Mouse (Mus musculus): ENCODE data around the gene Slamf6. TPM values are rescaled to one million over a fixed set of nuclear protein-coding genes. Genes with fewer than 3 reads are reported as not detected.
"Not testable (repeated sequence)": the region's sequence is repeated elsewhere in the genome, so short reads cannot be mapped to it uniquely, and the experiment has no call there.

Gene Slamf6
- polyA plus RNA-seq, 1 experiment from 2014 or later, result not detected

DNA sequence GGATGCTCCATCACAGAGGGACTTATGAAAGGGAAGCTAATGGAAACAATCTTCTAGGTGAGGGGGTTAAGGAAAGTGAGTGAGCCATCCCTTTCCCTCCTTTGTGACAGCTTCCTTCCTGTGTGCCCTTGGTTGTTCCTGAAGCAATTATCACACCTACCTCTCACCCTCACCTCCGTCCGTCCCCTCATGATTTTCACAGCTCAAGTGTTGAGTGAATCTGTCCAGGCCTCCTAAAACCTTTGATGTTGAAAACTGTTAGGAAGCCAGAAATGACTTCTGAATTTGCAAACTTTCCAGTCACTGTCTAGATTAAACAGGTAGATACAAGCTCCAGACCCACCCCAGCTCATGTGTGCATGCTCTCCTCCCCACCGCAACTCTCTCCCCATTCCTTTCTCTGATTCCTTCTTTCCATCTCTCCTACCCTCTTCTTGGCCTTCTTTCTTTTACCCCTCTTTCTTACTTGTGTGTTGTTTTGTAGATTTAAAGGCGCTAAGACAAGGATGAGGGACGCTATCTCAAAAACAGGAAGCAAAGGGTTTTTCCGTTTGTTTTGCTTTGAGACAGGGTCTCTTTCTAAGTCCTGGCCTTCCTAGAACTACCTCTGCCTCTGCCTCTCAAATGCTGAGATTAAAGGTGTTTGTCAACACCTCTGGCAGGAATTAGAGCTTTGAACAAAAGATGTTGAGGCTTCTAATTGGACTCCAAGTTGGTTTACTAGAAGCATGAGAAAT is 48.9 kb downstream of the Slamf6 start:
- no peaks in the 10 kb centered on the region for H3K27me3 ChIP-seq
- H3K9me3 ChIP-seq, result no peaks in the 10 kb centered on the region
- H3K4me3 ChIP-seq, result no peak overlapping the region
- H3K27ac ChIP-seq, result no peak overlapping the region
- no peak overlapping the region for H3K4me2 ChIP-seq
- no peak for ATAC-seq (ENCODE audit: insufficient number of reproducible peaks, low FRiP score, low TSS enrichment, low read depth)
- H3K36me3 ChIP-seq, result no peaks in the 10 kb centered on the region
- H3K9ac ChIP-seq, result no peak overlapping the region
- WGBS, result 71% methylated on average over 6 of the region's 6 CpGs
- no peaks in the 10 kb centered on the region for H3K4me1 ChIP-seq

DNA sequence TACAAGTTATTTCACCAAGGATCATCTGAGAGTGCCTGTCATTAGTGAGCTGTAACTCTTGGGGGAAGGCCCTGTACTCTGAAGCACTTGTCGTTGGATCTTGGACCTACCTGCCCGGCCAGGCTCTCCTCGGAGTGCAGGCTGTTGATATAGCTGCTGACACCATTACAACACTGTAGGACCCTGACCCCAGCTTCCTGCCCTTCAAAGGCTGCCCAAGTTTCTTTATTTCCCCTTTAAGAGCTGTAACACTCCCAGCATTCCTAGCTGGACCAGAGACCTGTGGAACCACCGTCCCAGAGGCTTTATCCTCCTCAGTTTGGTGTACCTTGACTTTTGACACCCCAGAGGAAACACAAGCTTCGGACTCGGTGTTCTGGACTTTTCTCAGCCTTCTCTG is 51.9 kb downstream of the Slamf6 start:
- no peak overlapping the region for H3K4me3 ChIP-seq
- no peak overlapping the region for H3K4me2 ChIP-seq
- H3K9me3 ChIP-seq, result no peaks in the 10 kb centered on the region
- H3K27me3 ChIP-seq, result no peaks in the 10 kb centered on the region
- ATAC-seq (ENCODE audit: insufficient number of reproducible peaks, low FRiP score, low TSS enrichment, low read depth), result no peak
- H3K36me3 ChIP-seq, result no peaks in the 10 kb centered on the region
- no peak overlapping the region for H3K27ac ChIP-seq
- H3K9ac ChIP-seq, result no peak overlapping the region
- 84% methylated on average over 6 of the region's 6 CpGs for WGBS
- no peaks in the 10 kb centered on the region for H3K4me1 ChIP-seq

GRCm38 (mm10) chr1:171970854-171971586 is 53.7 kb downstream of the Slamf6 start:
- no peak overlapping the region for H3K27ac ChIP-seq
- H3K9ac ChIP-seq, result no peak overlapping the region
- H3K4me3 ChIP-seq, result no peak overlapping the region
- H3K27me3 ChIP-seq, result no peaks in the 10 kb centered on the region
- H3K4me2 ChIP-seq, result no peak overlapping the region
- ATAC-seq (ENCODE audit: insufficient number of reproducible peaks, low FRiP score, low TSS enrichment, low read depth), result no peak
- no peaks in the 10 kb centered on the region for H3K36me3 ChIP-seq
- WGBS, result 58% methylated on average over 10 of the region's 10 CpGs
- H3K4me1 ChIP-seq, result no peaks in the 10 kb centered on the region
- H3K9me3 ChIP-seq, result no peaks in the 10 kb centered on the region

GRCm38 (mm10) chr1:171974361-171974760 is 57.0 kb downstream of the Slamf6 start:
- not testable (repeated sequence) for H3K9ac ChIP-seq; ATAC-seq (ENCODE audit: insufficient number of reproducible peaks, low FRiP score, low TSS enrichment, low read depth); H3K4me1 ChIP-seq; H3K4me3 ChIP-seq; H3K4me2 ChIP-seq; H3K27me3 ChIP-seq; H3K27ac ChIP-seq; H3K36me3 ChIP-seq; H3K9me3 ChIP-seq
- 97% methylated on average over 2 of the region's 2 CpGs for WGBS

- Histone ChIP-seq H3K4me3 (no peak overlapping the region), H3K4me2 (no peak overlapping the region), H3K4me1 (no peaks in the 10 kb centered on the region), H3K9ac (no peak overlapping the region), H3K36me3 (no peaks in the 10 kb centered on the region), H3K27ac (no peak overlapping the region), H3K27me3 (no peaks in the 10 kb centered on the region), H3K9me3 (no peaks in the 10 kb centered on the region)
- WGBS, result 87% methylated on average over 9 of the region's 9 CpGs
- ATAC-seq (ENCODE audit: insufficient number of reproducible peaks, low FRiP score, low TSS enrichment, low read depth), result no peak
Observed at GRCm38 (mm10) chr1:171975377-171975776, 58.1 kb downstream of the Slamf6 start.

GRCm38 (mm10) chr1:171975831-171976230 is 58.5 kb downstream of the Slamf6 start:
- no peaks in the 10 kb centered on the region for H3K27me3 ChIP-seq
- no peak for ATAC-seq (ENCODE audit: insufficient number of reproducible peaks, low FRiP score, low TSS enrichment, low read depth)
- no peaks in the 10 kb centered on the region for H3K4me1 ChIP-seq
- no peaks in the 10 kb centered on the region for H3K9me3 ChIP-seq
- no peak overlapping the region for H3K4me2 ChIP-seq
- H3K9ac ChIP-seq, result no peak overlapping the region
- no peak overlapping the region for H3K4me3 ChIP-seq
- 86% methylated on average over 4 of the region's 4 CpGs for WGBS
- no peak overlapping the region for H3K27ac ChIP-seq
- H3K36me3 ChIP-seq, result no peaks in the 10 kb centered on the region

- Histone ChIP-seq H3K27me3 (no peaks in the 10 kb centered on the region), H3K4me2 (no peak overlapping the region), H3K36me3 (no peaks in the 10 kb centered on the region), H3K9me3 (no peaks in the 10 kb centered on the region), H3K4me3 (no peak overlapping the region), H3K27ac (no peak overlapping the region), H3K9ac (no peak overlapping the region), H3K4me1 (no peaks in the 10 kb centered on the region)
- WGBS, result 89% methylated on average over 14 of the region's 14 CpGs
- ATAC-seq (ENCODE audit: insufficient number of reproducible peaks, low FRiP score, low TSS enrichment, low read depth), result no peak
Observed at GRCm38 (mm10) chr1:171976826-171977539, 59.7 kb downstream of the Slamf6 start.

- Histone ChIP-seq H3K4me1 (no peaks in the 10 kb centered on the region), H3K27me3 (no peaks in the 10 kb centered on the region), H3K9me3 (no peaks in the 10 kb centered on the region), H3K9ac (no peak overlapping the region), H3K36me3 (no peaks in the 10 kb centered on the region), H3K4me3 (no peak overlapping the region), H3K27ac (no peak overlapping the region), H3K4me2 (no peak overlapping the region)
- ATAC-seq (ENCODE audit: insufficient number of reproducible peaks, low FRiP score, low TSS enrichment, low read depth), result no peak
- WGBS, result 70% methylated on average over 2 of the region's 2 CpGs
Observed at GRCm38 (mm10) chr1:171977891-171978290, 60.6 kb downstream of the Slamf6 start.

DNA sequence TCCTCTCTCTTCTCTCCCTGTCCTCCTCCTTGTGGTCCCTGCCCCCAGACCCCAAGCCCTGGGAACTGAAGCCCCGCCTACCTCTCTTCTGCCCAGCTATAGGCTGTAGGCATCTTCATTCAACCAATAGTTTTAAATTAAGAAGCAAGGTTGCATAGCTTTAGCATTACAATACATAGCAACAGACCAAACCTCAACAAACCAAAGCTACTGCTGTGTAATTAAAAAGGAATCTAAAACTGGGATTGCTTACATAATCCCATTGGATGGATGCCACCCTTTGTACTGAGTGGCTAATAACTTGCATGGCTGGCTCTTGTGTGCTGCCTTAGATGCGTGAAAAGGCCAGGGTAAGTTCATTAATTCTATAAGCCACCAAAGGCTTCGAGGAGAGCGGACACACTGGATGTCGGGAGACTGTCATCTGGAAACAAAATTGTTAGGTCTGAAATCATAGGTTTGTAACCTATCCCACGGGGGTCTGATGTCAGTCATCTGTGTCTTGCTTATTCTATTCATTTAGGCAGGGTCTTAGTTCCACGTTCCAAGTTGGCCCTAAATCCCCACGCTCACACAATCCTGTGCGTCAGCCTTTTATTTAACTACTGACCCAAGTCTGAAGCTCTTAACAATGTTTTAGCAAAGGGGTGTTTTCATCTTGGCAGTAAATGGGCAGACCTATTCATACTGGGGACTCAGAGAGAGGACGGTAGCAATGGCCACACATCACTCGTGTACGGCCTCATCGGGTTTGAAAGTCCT is 62.8 kb downstream of the Slamf6 start:
- Histone ChIP-seq H3K9me3 (no peaks in the 10 kb centered on the region), H3K27ac (no peak overlapping the region), H3K9ac (no peak overlapping the region), H3K27me3 (no peaks in the 10 kb centered on the region), H3K36me3 (no peaks in the 10 kb centered on the region), H3K4me1 (no peaks in the 10 kb centered on the region), H3K4me3 (no peak overlapping the region), H3K4me2 (no peak overlapping the region)
- WGBS, result 88% methylated on average over 13 of the region's 13 CpGs
- ATAC-seq (ENCODE audit: insufficient number of reproducible peaks, low FRiP score, low TSS enrichment, low read depth), result no peak

- no peak for ATAC-seq (ENCODE audit: insufficient number of reproducible peaks, low FRiP score, low TSS enrichment, low read depth)
Observed at GRCm38 (mm10) chr1:171982170-171982569, 64.9 kb downstream of the Slamf6 start.

DNA sequence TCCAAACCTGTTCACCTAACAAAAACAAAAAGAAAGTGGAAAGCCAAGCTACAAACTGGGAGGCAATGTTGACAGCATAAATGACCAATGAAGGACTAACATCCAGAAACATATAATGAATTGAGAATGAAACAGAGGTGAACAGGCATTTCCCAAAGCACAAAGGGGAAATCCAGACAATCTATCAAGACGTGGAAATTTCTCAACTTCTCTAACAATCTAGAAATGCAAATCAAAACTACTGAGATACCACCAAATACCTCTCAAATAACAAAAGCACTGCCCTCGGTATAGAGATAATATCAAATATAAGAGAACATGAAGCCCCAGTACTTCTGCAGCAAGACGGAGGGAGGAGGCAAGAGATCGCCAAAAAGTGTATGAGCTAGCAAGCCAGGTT is 65.4 kb downstream of the Slamf6 start:
- no peaks in the 10 kb centered on the region for H3K9me3 ChIP-seq
- no peak overlapping the region for H3K9ac ChIP-seq
- H3K4me3 ChIP-seq, result no peak overlapping the region
- no peak overlapping the region for H3K4me2 ChIP-seq
- H3K27ac ChIP-seq, result no peak overlapping the region
- H3K27me3 ChIP-seq, result no peaks in the 10 kb centered on the region
- H3K36me3 ChIP-seq, result no peaks in the 10 kb centered on the region
- WGBS, result 71% methylated on average over 4 of the region's 4 CpGs
- no peaks in the 10 kb centered on the region for H3K4me1 ChIP-seq
- no peak for ATAC-seq (ENCODE audit: insufficient number of reproducible peaks, low FRiP score, low TSS enrichment, low read depth)

More at GRCm38 (mm10) chr1:171982170-171982569, 64.9 kb downstream of the Slamf6 start:
- H3K9ac ChIP-seq, result no peak overlapping the region
- no peak overlapping the region for H3K4me2 ChIP-seq
- WGBS, result 69% methylated on average over 5 of the region's 5 CpGs
- H3K4me1 ChIP-seq, result no peaks in the 10 kb centered on the region
- no peak overlapping the region for H3K4me3 ChIP-seq
- H3K36me3 ChIP-seq, result no peaks in the 10 kb centered on the region
- H3K27ac ChIP-seq, result no peak overlapping the region
- H3K27me3 ChIP-seq, result no peaks in the 10 kb centered on the region
- H3K9me3 ChIP-seq, result no peaks in the 10 kb centered on the region
